Mouse (Mus musculus): ENCODE results near the gene Wdr54. TPM values are rescaled to one million over a fixed set of nuclear protein-coding genes. Genes with fewer than 3 reads are reported as not detected.

Gene Wdr54
- polyA plus RNA-seq, 1 experiment from 2014 or later = 0.85 TPM

DNA sequence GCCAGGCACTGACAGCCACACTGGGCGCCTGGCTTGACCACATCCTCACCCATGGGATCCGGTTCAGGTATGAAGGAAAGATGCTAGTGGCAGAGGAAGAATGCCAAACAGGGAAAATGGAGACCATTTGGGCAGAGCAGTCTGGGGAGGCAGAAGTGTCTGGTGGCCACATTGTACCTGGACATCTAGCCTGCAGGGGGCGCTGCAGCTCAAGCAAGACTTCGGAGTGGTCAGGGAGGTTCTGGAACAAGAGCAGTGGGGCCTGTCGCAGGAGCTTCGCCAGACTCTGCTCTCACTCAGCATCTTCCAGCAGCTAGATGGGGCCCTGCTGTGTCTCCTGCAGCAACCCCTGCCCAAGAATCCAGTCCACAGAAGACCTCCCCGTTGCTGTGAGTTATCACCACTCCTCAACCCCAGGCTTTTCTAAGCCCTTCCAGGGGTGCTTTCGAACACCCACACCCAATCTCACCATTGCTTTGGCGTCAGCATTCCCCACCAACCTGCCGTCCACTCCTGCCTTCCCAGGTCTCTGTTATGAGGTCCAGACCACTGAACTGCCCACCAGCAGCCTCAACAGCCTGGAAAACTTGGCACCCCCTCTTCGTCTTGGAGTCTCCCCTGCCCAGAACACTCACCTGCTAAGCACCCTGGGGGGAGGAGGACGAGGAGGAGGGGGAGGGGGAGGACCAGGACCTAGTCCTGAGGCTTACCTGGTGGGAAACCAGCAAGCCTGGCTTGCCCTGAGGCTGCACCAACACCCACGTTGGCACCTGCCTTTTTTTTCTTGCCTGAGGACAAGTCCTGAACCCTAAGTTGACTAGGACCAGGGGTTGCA is 48.4 kb downstream of the Wdr54 start:
- WGBS (ENCODE audit: insufficient replicate concordance) = 30% methylated on average over 13 of the region's 13 CpGs
- no peaks in the 10 kb centered on the region for H3K27me3 ChIP-seq (ENCODE audit: control insufficient read depth, insufficient read depth, low read depth, low read length)
- peak overlapping the region; percentile 75 for H3K4me2 ChIP-seq (ENCODE audit: low read depth, low read length)
- peaks cover 33% of the 10 kb centered on the region for H3K4me1 ChIP-seq (ENCODE audit: control insufficient read depth, low read depth, low read length)
- H3K36me3 ChIP-seq (ENCODE audit: control insufficient read depth, insufficient read depth) = no peaks in the 10 kb centered on the region
- peak overlapping the region; percentile 90 for H3K9ac ChIP-seq (ENCODE audit: low read depth, low read length)
- H3K27ac ChIP-seq (ENCODE audit: low read length) = peak overlapping the region; percentile 80
- peak; percentile 28; the same call in 1 of the 2 replicates for ATAC-seq (ENCODE audit: low read depth)
- H3K4me3 ChIP-seq (ENCODE audit: low read depth, low read length) = peak overlapping the region; percentile 73
- no peaks in the 10 kb centered on the region for H3K9me3 ChIP-seq (replicated peaks; ENCODE audit: control insufficient read depth, low read length)

DNA sequence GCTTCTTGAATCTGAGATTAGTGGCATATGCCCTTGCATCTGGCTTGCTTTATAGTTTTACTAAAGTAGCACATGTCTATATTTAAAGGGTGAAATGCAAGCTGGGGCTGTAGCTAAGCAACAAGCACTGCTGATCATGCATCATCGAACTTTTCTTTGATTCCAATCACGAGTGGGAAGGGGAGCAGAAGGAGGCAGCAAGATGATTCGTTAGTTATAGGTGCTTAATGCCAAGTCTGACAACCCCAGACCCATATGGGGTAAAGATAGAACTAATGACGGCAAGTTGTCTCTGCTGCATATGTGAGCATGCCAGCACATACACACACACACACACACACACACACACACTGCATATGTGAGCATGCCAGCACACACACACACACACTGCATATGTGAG is 52.0 kb downstream of the Wdr54 start:
- Histone ChIP-seq H3K4me1 (ENCODE audit: control insufficient read depth, low read depth, low read length) (peaks cover 32% of the 10 kb centered on the region), H3K27me3 (ENCODE audit: control insufficient read depth, insufficient read depth, low read depth, low read length) (no peaks in the 10 kb centered on the region; the same call in 1 of the 2 replicates), H3K36me3 (ENCODE audit: control insufficient read depth, insufficient read depth) (no peaks in the 10 kb centered on the region), H3K27ac (ENCODE audit: low read length) (no peak overlapping the region), H3K4me2 (ENCODE audit: low read depth, low read length) (no peak overlapping the region), H3K4me3 (ENCODE audit: low read depth, low read length) (no peak overlapping the region), H3K9ac (ENCODE audit: low read depth, low read length) (no peak overlapping the region), H3K9me3 (replicated peaks; ENCODE audit: control insufficient read depth, low read length) (no peaks in the 10 kb centered on the region)
- 64% methylated on average over 4 of the region's 4 CpGs for WGBS (ENCODE audit: insufficient replicate concordance)
- no peak for ATAC-seq (ENCODE audit: low read depth)

DNA sequence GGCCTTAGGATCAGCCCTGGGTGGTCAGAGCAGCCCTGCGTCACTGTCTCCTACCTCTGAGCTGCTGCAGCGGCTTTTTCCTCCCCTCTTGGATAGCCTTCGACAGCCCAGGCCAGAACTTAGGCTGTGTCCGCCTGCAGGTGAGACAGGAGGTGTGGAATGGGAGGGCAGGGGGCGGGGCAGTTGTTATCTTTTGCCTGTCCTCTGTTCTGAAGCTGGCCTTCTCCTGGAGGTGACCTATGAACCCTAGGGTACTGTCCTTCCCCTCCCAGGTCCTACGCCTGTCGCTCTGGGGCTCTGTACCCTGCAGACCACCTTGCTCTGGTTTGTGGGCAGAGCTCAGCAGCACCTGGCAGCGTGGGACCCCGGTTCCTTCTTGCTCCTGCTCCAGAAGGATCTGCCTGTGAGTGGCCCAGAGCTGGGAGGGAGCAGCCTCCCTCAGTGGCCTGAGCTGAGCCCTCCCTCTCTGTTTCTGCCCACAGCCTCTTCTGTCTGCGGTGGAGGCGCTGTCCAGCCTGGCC is 53.0 kb downstream of the Wdr54 start:
- WGBS (ENCODE audit: insufficient replicate concordance) = 59% methylated on average over 11 of the region's 11 CpGs
- Histone ChIP-seq H3K9me3 (replicated peaks; ENCODE audit: control insufficient read depth, low read length) (no peaks in the 10 kb centered on the region), H3K4me3 (ENCODE audit: low read depth, low read length) (no peak overlapping the region), H3K27me3 (ENCODE audit: control insufficient read depth, insufficient read depth, low read depth, low read length) (no peaks in the 10 kb centered on the region; the same call in 1 of the 2 replicates), H3K36me3 (ENCODE audit: control insufficient read depth, insufficient read depth) (no peaks in the 10 kb centered on the region), H3K9ac (ENCODE audit: low read depth, low read length) (peak overlapping the region; percentile 90; the same call in 1 of the 2 replicates), H3K27ac (ENCODE audit: low read length) (no peak overlapping the region), H3K4me1 (ENCODE audit: control insufficient read depth, low read depth, low read length) (peaks cover 30% of the 10 kb centered on the region), H3K4me2 (ENCODE audit: low read depth, low read length) (peak overlapping the region; percentile 100)
- ATAC-seq (ENCODE audit: low read depth) = peak; percentile 41

DNA sequence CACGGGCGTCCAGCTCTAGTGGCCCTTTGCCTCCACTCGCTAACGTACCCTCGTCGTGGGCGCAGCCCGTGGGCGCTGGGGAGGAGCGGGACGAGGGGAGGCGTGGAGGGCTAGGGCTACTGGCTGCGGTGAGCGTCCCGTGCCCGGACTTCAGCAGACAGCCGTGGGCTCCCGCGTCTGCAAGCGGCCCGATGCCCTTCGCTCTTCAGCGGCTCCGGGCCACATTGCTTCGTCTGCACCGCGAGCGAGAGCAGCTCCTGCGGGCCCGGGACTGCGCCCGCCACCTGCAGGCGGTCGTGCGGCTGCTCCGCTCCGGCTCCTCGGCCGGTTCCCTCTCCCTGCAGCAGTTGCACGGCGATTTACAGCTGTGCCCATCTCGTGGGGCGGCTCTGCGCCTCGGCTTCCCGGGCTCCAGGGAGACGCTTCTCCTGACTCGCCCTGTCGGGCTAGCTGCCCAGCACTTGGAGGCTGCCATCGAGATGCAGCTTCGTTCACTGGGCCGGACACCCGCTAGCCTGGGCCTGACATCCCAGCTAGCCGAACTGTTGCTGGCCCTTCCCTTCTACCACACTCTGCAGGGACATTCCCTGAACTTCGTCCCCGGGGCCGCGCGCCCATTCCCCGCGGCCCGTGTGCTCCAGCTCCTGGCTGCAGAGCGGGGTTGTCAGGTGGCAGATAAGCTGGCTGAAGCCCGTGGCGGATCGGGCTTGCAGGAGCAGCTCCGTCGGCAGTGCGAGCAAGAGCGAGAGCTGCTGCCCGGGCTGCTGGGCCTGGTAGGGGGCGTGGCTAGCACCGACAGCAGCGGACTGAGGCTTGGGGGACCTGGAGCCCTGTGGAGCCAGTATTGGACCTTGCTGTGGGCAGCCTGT is 54.3 kb downstream of the Wdr54 start:
- peak overlapping the region; percentile 100 for H3K4me2 ChIP-seq (ENCODE audit: low read depth, low read length)
- H3K4me3 ChIP-seq (ENCODE audit: low read depth, low read length) = peak overlapping the region; percentile 86
- H3K27me3 ChIP-seq (ENCODE audit: control insufficient read depth, insufficient read depth, low read depth, low read length) = no peaks in the 10 kb centered on the region; the same call in 1 of the 2 replicates
- H3K27ac ChIP-seq (ENCODE audit: low read length) = peak overlapping the region; percentile 85
- H3K9ac ChIP-seq (ENCODE audit: low read depth, low read length) = peak overlapping the region; percentile 90
- H3K4me1 ChIP-seq (ENCODE audit: control insufficient read depth, low read depth, low read length) = peaks cover 24% of the 10 kb centered on the region
- H3K9me3 ChIP-seq (replicated peaks; ENCODE audit: control insufficient read depth, low read length) = no peaks in the 10 kb centered on the region
- no peaks in the 10 kb centered on the region for H3K36me3 ChIP-seq (ENCODE audit: control insufficient read depth, insufficient read depth)
- peak; percentile 72 for ATAC-seq (ENCODE audit: low read depth)
- WGBS (ENCODE audit: insufficient replicate concordance) = under 1% methylated on average over 68 of the region's 74 CpGs

DNA sequence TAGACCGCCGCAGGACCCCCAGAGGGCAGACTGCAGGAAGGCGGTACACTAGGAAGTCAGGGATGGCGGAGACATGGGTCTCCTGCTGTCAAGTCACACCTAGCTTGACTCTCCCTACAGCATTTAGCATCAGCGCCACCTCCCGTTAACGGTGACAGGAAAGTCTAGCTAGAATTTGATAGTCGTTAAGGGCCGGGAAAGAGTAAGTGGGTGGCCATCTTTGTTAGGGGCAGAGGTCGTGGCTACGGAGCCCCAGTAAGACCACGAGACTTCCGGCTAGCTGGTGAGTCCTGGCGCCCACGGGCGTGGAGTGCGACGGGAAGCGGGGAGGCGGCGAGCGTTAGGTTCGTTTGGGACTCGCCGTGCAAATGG is 54.9 kb downstream of the Wdr54 start, which contains the start of the genes Ccdc142 and Gm42688:
Gene Ccdc142, plus strand, starts transcription at position 286 of the 372 bp plus-strand sequence.
Gene Gm42688, plus strand, starts transcription at position 302 of the 372 bp plus-strand sequence.
- ATAC-seq (ENCODE audit: low read depth) = peak; percentile 83
- peak within 1 kb of the TSS; percentile 90 for H3K9ac ChIP-seq (ENCODE audit: low read depth, low read length)
- WGBS (ENCODE audit: insufficient replicate concordance) = under 1% methylated on average over 25 of the region's 25 CpGs

More for the DNA sequence above, 54.9 kb downstream of the Wdr54 start, which contains the start of the genes Ccdc142 and Gm42688:
- H3K4me3 ChIP-seq (ENCODE audit: low read depth, low read length) = peak within 1 kb of the TSS; percentile 86
- peak within 1 kb of the TSS; percentile 100 for H3K4me2 ChIP-seq (ENCODE audit: low read depth, low read length)
- no peaks in the 10 kb centered on the region; the same call in 1 of the 2 replicates for H3K27me3 ChIP-seq (ENCODE audit: control insufficient read depth, insufficient read depth, low read depth, low read length)
- H3K36me3 ChIP-seq (ENCODE audit: control insufficient read depth, insufficient read depth) = no peaks in the 10 kb centered on the region
- peak within 1 kb of the TSS; percentile 85 for H3K27ac ChIP-seq (ENCODE audit: low read length)
- peaks cover 24% of the 10 kb centered on the region for H3K4me1 ChIP-seq (ENCODE audit: control insufficient read depth, low read depth, low read length)
- H3K9me3 ChIP-seq (replicated peaks; ENCODE audit: control insufficient read depth, low read length) = no peaks in the 10 kb centered on the region

Other genes starting within 250 kb of the Wdr54 start
- gene Sema4f, start 216.6 kb downstream of the Wdr54 start, polyA plus RNA-seq (2015; fragmentation: Nextera tagmentation; extraction: Ambion mirVana) = 0.06 and 0.11 TPM in 2 replicates
- gene M1ap, start 209.5 kb downstream of the Wdr54 start, polyA plus RNA-seq (2015; fragmentation: Nextera tagmentation; extraction: Ambion mirVana) = 11.6 and 12.7 TPM in 2 replicates
- gene Dok1, start 122.9 kb downstream of the Wdr54 start, polyA plus RNA-seq (2015; fragmentation: Nextera tagmentation; extraction: Ambion mirVana) = 15.7 and 16.1 TPM in 2 replicates
- gene Loxl3, start 122.2 kb downstream of the Wdr54 start, polyA plus RNA-seq (2015; fragmentation: Nextera tagmentation; extraction: Ambion mirVana) = 1.9 and 2.1 TPM in 2 replicates
- gene Aup1, start 101.9 kb downstream of the Wdr54 start, polyA plus RNA-seq (2015; fragmentation: Nextera tagmentation; extraction: Ambion mirVana) = 180 and 190 TPM in 2 replicates
- 72.0 and 72.4 TPM in 2 replicates for gene Htra2, start 101.1 kb downstream of the Wdr54 start, polyA plus RNA-seq (2015; fragmentation: Nextera tagmentation; extraction: Ambion mirVana)
- gene Dqx1, start 98.6 kb downstream of the Wdr54 start, polyA plus RNA-seq (2015; fragmentation: Nextera tagmentation; extraction: Ambion mirVana) = 9.0 and 9.3 TPM in 2 replicates
- not detected in 2 replicates for gene Tlx2, start 86.1 kb downstream of the Wdr54 start, polyA plus RNA-seq (2015; fragmentation: Nextera tagmentation; extraction: Ambion mirVana)
- 15.6 and 17.1 TPM in 2 replicates for gene Pcgf1, start 78.5 kb downstream of the Wdr54 start, polyA plus RNA-seq (2015; fragmentation: Nextera tagmentation; extraction: Ambion mirVana)
- gene Lbx2, start 70.0 kb downstream of the Wdr54 start, polyA plus RNA-seq (2015; fragmentation: Nextera tagmentation; extraction: Ambion mirVana) = 0.25 and 0.48 TPM in 2 replicates
- 0.59 and 1.1 TPM in 2 replicates for gene Ccdc142, start 54.8 kb downstream of the Wdr54 start, polyA plus RNA-seq (2015; fragmentation: Nextera tagmentation; extraction: Ambion mirVana)
- 0.81 and 1.1 TPM in 2 replicates for gene Gm42688, start 54.8 kb downstream of the Wdr54 start, polyA plus RNA-seq (2015; fragmentation: Nextera tagmentation; extraction: Ambion mirVana)
- 66.1 and 73.4 TPM in 2 replicates for gene Mrpl53, start 47.4 kb downstream of the Wdr54 start, polyA plus RNA-seq (2015; fragmentation: Nextera tagmentation; extraction: Ambion mirVana)
- gene Mogs, start 40.9 kb downstream of the Wdr54 start, polyA plus RNA-seq (2015; fragmentation: Nextera tagmentation; extraction: Ambion mirVana) = 4.5 and 6.8 TPM in 2 replicates
- gene Wbp1, start 34.8 kb downstream of the Wdr54 start, polyA plus RNA-seq (2015; fragmentation: Nextera tagmentation; extraction: Ambion mirVana) = 27.2 and 28.3 TPM in 2 replicates
- 4.1 and 5.2 TPM in 2 replicates for gene Ino80b, start 31.0 kb downstream of the Wdr54 start, polyA plus RNA-seq (2015; fragmentation: Nextera tagmentation; extraction: Ambion mirVana)
- gene Rtkn, start 20.9 kb downstream of the Wdr54 start, polyA plus RNA-seq (2015; fragmentation: Nextera tagmentation; extraction: Ambion mirVana) = 16.1 and 16.4 TPM in 2 replicates
- gene 1700003E16Rik, start within 50 bp of the Wdr54 start, polyA plus RNA-seq (2015; fragmentation: Nextera tagmentation; extraction: Ambion mirVana) = 0.15 and 0.30 TPM in 2 replicates
- 23.0 and 26.9 TPM in 2 replicates for gene Dctn1, start 9.5 kb upstream of the Wdr54 start, polyA plus RNA-seq (2015; fragmentation: Nextera tagmentation; extraction: Ambion mirVana)
- 0.89 and 0.93 TPM in 2 replicates for gene Slc4a5, start 63.4 kb upstream of the Wdr54 start, polyA plus RNA-seq (2015; fragmentation: Nextera tagmentation; extraction: Ambion mirVana)
- gene Mthfd2, start 169.5 kb upstream of the Wdr54 start, polyA plus RNA-seq (2015; fragmentation: Nextera tagmentation; extraction: Ambion mirVana) = 59.6 and 64.3 TPM in 2 replicates
- gene Mob1a, start 169.6 kb upstream of the Wdr54 start, polyA plus RNA-seq (2015; fragmentation: Nextera tagmentation; extraction: Ambion mirVana) = 31.5 and 32.0 TPM in 2 replicates
- gene Bola3, start 192.8 kb upstream of the Wdr54 start, polyA plus RNA-seq (2015; fragmentation: Nextera tagmentation; extraction: Ambion mirVana) = 196 and 234 TPM in 2 replicates

All from liver, embryonic 16.5 days (tissue).